Mouse (Mus musculus) hindbrain, embryonic 13.5 days (tissue): ENCODE data around the gene Armc7. TPM values are rescaled to one million over a fixed set of nuclear protein-coding genes. Genes with fewer than 3 reads are reported as not detected.

Experiments
- ATAC-seq: fragments of 200-750 bp; cut with Nextera tagmentation; 2 replicates; pipeline ENCODE4 v1.8.0; 2017; ENCODE audit warnings: moderate TSS enrichment; ENCODE audit not compliant: low FRiP score
- H3K27ac ChIP-seq: fragments of 300-500 bp; sonication (generic); 2 replicates; pipeline ENCODE4 v1.5.1; 2015; ENCODE audit warnings: inconsistent platforms, mild to moderate bottlenecking, moderate library complexity
- H3K27me3 ChIP-seq: fragments of 300-500 bp; sonication (generic); 2 replicates; pipeline ENCODE4 v1.6.1; 2015; ENCODE audit warnings: mild to moderate bottlenecking, inconsistent platforms
- H3K36me3 ChIP-seq: fragments of 300-500 bp; sonication (generic); 2 replicates; pipeline ENCODE4 v1.6.1; 2015; ENCODE audit warnings: mild to moderate bottlenecking, inconsistent platforms
- H3K4me1 ChIP-seq: fragments of 300-500 bp; sonication (generic); replicated peaks from 2 replicates; pipeline ENCODE4 v1.6.1; 2015; ENCODE audit warnings: inconsistent platforms
- H3K4me2 ChIP-seq: fragments of 300-500 bp; sonication (generic); 2 replicates; pipeline ENCODE4 v1.6.1; 2015; ENCODE audit warnings: inconsistent platforms, mild to moderate bottlenecking, moderate library complexity
- H3K4me3 ChIP-seq: fragments of 300-500 bp; sonication (generic); 2 replicates; pipeline ENCODE4 v1.5.1; 2015; ENCODE audit warnings: mild to moderate bottlenecking, inconsistent platforms
- H3K9ac ChIP-seq: fragments of 300-500 bp; sonication (generic); 2 replicates; pipeline ENCODE4 v1.6.1; 2015; ENCODE audit warnings: mild to moderate bottlenecking, inconsistent platforms
- H3K9me3 ChIP-seq: fragments of 300-500 bp; sonication (generic); 2 replicates; pipeline ENCODE4 v1.6.1; 2016; ENCODE audit warnings: inconsistent platforms
- WGBS: fragments of 180-500 bp; shearing (Covaris S2); methylation state at CpG from one replicate; pipeline ENCODE4 v1.1.7; 2015; 5-methylcytosine and 5-hydroxymethylcytosine counted together
- polyA plus RNA-seq: library from polyadenylated mRNA; unstranded; fragments of >200 nt; fragmentation: Nextera tagmentation; extraction: Ambion mirVana; gene quantifications from 2 replicates; pipeline ENCODE4 v1.2.1, GENCODE M21; 2015

The Armc7 gene
- polyA plus RNA-seq, 1 experiment from 2014 or later, result 16.9 TPM

GRCm38 (mm10) chr11:115506586-115506985, 31.1 kb downstream of the Armc7 start:
- Histone ChIP-seq H3K4me3 (no peak overlapping the region), H3K4me2 (no peak overlapping the region), H3K9me3 (no peaks in the 10 kb centered on the region), H3K4me1 (peaks cover 69% of the 10 kb centered on the region), H3K27ac (no peak overlapping the region), H3K9ac (no peak overlapping the region), H3K27me3 (no peaks in the 10 kb centered on the region), H3K36me3 (peaks cover 25% of the 10 kb centered on the region)
- 71% methylated on average over 3 of the region's 3 CpGs for WGBS
- no peak for ATAC-seq

GRCm38 (mm10) chr11:115508061-115508460, 32.6 kb downstream of the Armc7 start:
- peaks cover 11% of the 10 kb centered on the region for H3K36me3 ChIP-seq
- H3K9ac ChIP-seq, result no peak overlapping the region; the same call in 1 of the 2 replicates
- H3K27ac ChIP-seq, result no peak overlapping the region
- no peaks in the 10 kb centered on the region for H3K9me3 ChIP-seq
- H3K4me3 ChIP-seq, result no peak overlapping the region
- WGBS, result 90% methylated on average over 2 of the region's 2 CpGs
- peaks cover 81% of the 10 kb centered on the region for H3K4me1 ChIP-seq
- H3K27me3 ChIP-seq, result no peaks in the 10 kb centered on the region
- H3K4me2 ChIP-seq, result no peak overlapping the region
- ATAC-seq, result no peak

GRCm38 (mm10) chr11:115509773-115510506, 34.5 kb downstream of the Armc7 start:
- H3K36me3 ChIP-seq, result peaks cover 2% of the 10 kb centered on the region
- no peak for ATAC-seq
- H3K9me3 ChIP-seq, result no peaks in the 10 kb centered on the region
- 39% methylated on average over 6 of the region's 6 CpGs for WGBS
- H3K9ac ChIP-seq, result peak overlapping the region; percentile 100
- H3K4me3 ChIP-seq, result peak overlapping the region; percentile 98
- peak overlapping the region; percentile 80 for H3K4me2 ChIP-seq
- H3K27ac ChIP-seq, result no peak overlapping the region
- H3K4me1 ChIP-seq, result peaks cover 72% of the 10 kb centered on the region
- H3K27me3 ChIP-seq, result no peaks in the 10 kb centered on the region

- 47% methylated on average over 5 of the region's 5 CpGs for WGBS
- Histone ChIP-seq H3K27ac (no peak overlapping the region), H3K9me3 (no peaks in the 10 kb centered on the region), H3K4me1 (peaks cover 70% of the 10 kb centered on the region), H3K9ac (peak overlapping the region; percentile 100), H3K4me2 (peak overlapping the region; percentile 80), H3K27me3 (no peaks in the 10 kb centered on the region), H3K36me3 (no peaks in the 10 kb centered on the region), H3K4me3 (peak overlapping the region; percentile 98)
- no peak for ATAC-seq
These were observed 35.0 kb downstream of the Armc7 start for GRCm38 (mm10) chr11:115510507-115510888.

DNA sequence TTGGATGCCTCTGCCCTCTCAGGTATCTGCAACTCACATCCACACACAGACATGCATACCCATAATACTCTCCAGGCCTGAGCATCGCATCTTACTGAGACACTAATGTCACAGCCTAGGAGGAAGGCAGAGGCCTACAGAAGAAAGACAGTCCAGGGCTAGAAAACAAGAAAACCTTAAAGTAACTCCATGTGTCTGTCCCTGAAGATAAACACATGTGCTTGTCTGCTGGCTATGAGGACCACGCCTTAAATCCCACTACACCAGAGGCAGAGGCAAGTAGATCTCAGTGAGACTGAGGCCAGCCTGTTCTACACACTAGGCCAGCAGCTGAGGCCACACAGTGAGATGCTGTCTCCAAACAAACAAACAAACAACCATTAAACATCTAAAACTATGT, 35.7 kb downstream of the Armc7 start:
- Histone ChIP-seq H3K36me3 (no peaks in the 10 kb centered on the region), H3K4me1 (peaks cover 66% of the 10 kb centered on the region), H3K9me3 (no peaks in the 10 kb centered on the region), H3K27ac (0 out of 2 replicates have a peak overlapping the region, but pooled peaks have one; percentile 92), H3K27me3 (no peaks in the 10 kb centered on the region), H3K9ac (peak overlapping the region; percentile 100), H3K4me2 (peak overlapping the region; percentile 80), H3K4me3 (peak overlapping the region; percentile 98)
- no peak for ATAC-seq
- 47% methylated on average over 2 of the region's 2 CpGs for WGBS

DNA sequence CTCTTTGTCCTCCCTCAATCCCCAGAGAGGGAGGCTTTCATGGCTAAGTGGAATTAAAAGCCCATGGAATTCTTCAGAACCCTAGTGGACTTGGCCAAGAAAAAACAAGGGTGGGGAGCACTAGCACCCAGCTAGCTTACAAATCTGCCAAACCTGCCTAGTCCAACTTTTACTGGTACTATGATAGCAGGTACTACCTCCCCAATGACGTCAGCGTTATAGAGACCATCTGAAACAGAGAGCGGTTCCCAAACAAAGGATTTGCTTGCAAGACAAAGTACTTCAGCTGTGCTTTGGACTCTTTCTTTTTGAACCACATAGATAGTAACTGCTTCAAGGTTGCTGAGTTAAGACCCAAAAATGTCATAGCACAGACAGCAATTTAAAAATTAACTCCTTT, 36.5 kb downstream of the Armc7 start:
- peak overlapping the region; percentile 100 for H3K9ac ChIP-seq
- H3K27me3 ChIP-seq, result no peaks in the 10 kb centered on the region
- peak overlapping the region; percentile 92 for H3K27ac ChIP-seq
- no peaks in the 10 kb centered on the region for H3K9me3 ChIP-seq
- H3K4me2 ChIP-seq, result peak overlapping the region; percentile 80
- H3K4me1 ChIP-seq, result peaks cover 58% of the 10 kb centered on the region
- no peaks in the 10 kb centered on the region for H3K36me3 ChIP-seq
- 38% methylated on average over 3 of the region's 3 CpGs for WGBS
- ATAC-seq, result no peak
- peak overlapping the region; percentile 98 for H3K4me3 ChIP-seq

DNA sequence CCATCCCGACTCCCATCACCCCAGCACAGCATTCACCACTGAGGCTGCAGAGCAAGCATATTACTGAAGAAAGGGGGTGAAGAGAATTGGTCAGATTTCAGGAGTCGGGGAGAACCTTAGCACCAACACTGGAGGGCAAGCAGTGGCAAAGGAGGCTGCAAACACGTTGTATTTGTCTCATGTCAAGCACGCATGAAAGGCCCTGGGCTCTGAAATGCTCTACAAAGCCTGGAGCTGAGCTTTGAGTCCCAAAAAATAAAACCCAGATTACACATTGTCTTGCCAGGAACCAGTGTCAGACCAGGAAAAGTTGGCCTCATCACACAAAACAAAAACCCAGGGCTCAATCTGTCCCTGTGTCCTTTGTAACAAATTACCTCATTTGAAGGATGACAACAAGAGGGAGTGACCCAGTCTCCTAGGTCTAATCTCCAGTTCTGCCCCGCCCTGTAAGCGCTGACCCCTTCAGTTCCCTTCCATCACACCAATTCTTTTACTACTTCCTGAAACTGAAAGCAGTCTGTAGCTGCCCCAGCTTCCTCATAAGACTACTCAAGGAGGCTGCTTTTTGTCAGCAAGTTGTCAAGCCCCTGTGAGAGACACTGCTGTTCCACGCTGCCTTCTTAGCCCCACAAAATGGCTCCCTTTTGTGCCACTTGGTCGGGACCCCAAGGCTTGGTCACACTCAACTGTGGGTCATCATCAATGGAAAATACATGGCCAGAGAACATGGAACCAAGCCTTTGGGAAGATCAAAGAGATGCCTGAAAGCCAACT, 37.1 kb downstream of the Armc7 start:
- peak overlapping the region; percentile 80 for H3K4me2 ChIP-seq
- WGBS, result 17% methylated on average over 8 of the region's 8 CpGs

GRCm38 (mm10) chr11:115513271-115514237, 38.1 kb downstream of the Armc7 start:
- H3K9me3 ChIP-seq, result no peaks in the 10 kb centered on the region
- peaks cover 42% of the 10 kb centered on the region for H3K4me1 ChIP-seq
- no peaks in the 10 kb centered on the region for H3K36me3 ChIP-seq
- peak overlapping the region; percentile 80 for H3K4me2 ChIP-seq
- H3K9ac ChIP-seq, result peak overlapping the region; percentile 100
- no peaks in the 10 kb centered on the region for H3K27me3 ChIP-seq
- under 1% methylated on average over 57 of the region's 57 CpGs for WGBS
- H3K4me3 ChIP-seq, result peak overlapping the region; percentile 98
- ATAC-seq, result peak; percentile 67
- H3K27ac ChIP-seq, result peak overlapping the region; percentile 92

More for the DNA sequence above, 37.1 kb downstream of the Armc7 start:
- Histone ChIP-seq H3K27ac (peak overlapping the region; percentile 92), H3K9ac (peak overlapping the region; percentile 100), H3K36me3 (no peaks in the 10 kb centered on the region), H3K4me3 (peak overlapping the region; percentile 98), H3K27me3 (no peaks in the 10 kb centered on the region), H3K4me1 (peaks cover 52% of the 10 kb centered on the region), H3K9me3 (no peaks in the 10 kb centered on the region)
- no peak for ATAC-seq

GRCm38 (mm10) chr11:115514238-115514663, 38.8 kb downstream of the Armc7 start, which contains the start of gene Jpt1:
Gene Jpt1, minus strand, starts transcription at chr11:115514387.
- Histone ChIP-seq H3K4me3 (peak within 1 kb of the TSS; percentile 98), H3K27ac (peak within 1 kb of the TSS; percentile 92), H3K9ac (peak within 1 kb of the TSS; percentile 100), H3K27me3 (no peaks in the 10 kb centered on the region), H3K9me3 (no peaks in the 10 kb centered on the region), H3K4me2 (peak within 1 kb of the TSS; percentile 80), H3K4me1 (peaks cover 37% of the 10 kb centered on the region), H3K36me3 (no peaks in the 10 kb centered on the region)
- ATAC-seq, result peak; percentile 96
- WGBS, result under 1% methylated on average over 24 of the region's 24 CpGs

- H3K27ac ChIP-seq, result no peak overlapping the region
- peaks cover 32% of the 10 kb centered on the region for H3K4me1 ChIP-seq
- H3K9ac ChIP-seq, result no peak overlapping the region
- H3K4me3 ChIP-seq, result no peak overlapping the region
- ATAC-seq, result no peak
- H3K4me2 ChIP-seq, result no peak overlapping the region
- 77% methylated on average over 6 of the region's 6 CpGs for WGBS
- no peaks in the 10 kb centered on the region for H3K36me3 ChIP-seq
- H3K27me3 ChIP-seq, result no peaks in the 10 kb centered on the region
- H3K9me3 ChIP-seq, result no peaks in the 10 kb centered on the region
These were observed 39.6 kb downstream of the Armc7 start for GRCm38 (mm10) chr11:115515021-115515420.

DNA sequence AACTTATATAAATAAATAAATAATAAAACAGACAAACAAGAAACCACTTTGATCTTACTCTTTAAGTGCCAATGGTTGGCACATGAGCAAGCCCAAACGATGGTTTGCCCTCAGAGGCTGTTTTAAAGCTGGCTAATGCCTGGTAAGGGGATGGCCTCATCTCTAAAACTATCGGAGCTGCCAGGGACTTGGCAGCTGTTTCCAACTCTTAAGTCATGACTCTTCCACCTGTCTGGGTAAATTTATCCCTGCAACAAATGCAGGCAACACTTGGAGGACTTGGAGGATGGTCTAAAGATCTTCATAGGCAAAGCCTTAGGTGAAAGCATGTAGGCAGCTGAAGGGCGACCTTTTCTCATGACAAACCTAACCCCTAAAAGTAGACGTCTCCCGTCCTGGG, 41.5 kb downstream of the Armc7 start:
- 84% methylated on average over 5 of the region's 5 CpGs for WGBS

More for the DNA sequence above, 41.5 kb downstream of the Armc7 start:
- Histone ChIP-seq H3K27ac (no peak overlapping the region), H3K9me3 (no peaks in the 10 kb centered on the region), H3K36me3 (peaks cover 4% of the 10 kb centered on the region), H3K4me2 (no peak overlapping the region), H3K9ac (no peak overlapping the region), H3K4me1 (peaks cover 13% of the 10 kb centered on the region), H3K4me3 (no peak overlapping the region), H3K27me3 (no peaks in the 10 kb centered on the region)
- ATAC-seq, result no peak
